Mouse (Mus musculus): ENCODE measurements around the gene Dis3l. TPM values are rescaled to one million over a fixed set of nuclear protein-coding genes. Genes with fewer than 3 reads are reported as not detected.
"Not testable (repeated sequence)": the region's sequence is repeated elsewhere in the genome, so short reads cannot be mapped to it uniquely, and the experiment has no call there.

Gene Dis3l
- total and polyA plus RNA-seq, 3 experiments, result 5.6 to 20.7 (median 18.9) TPM

DNA sequence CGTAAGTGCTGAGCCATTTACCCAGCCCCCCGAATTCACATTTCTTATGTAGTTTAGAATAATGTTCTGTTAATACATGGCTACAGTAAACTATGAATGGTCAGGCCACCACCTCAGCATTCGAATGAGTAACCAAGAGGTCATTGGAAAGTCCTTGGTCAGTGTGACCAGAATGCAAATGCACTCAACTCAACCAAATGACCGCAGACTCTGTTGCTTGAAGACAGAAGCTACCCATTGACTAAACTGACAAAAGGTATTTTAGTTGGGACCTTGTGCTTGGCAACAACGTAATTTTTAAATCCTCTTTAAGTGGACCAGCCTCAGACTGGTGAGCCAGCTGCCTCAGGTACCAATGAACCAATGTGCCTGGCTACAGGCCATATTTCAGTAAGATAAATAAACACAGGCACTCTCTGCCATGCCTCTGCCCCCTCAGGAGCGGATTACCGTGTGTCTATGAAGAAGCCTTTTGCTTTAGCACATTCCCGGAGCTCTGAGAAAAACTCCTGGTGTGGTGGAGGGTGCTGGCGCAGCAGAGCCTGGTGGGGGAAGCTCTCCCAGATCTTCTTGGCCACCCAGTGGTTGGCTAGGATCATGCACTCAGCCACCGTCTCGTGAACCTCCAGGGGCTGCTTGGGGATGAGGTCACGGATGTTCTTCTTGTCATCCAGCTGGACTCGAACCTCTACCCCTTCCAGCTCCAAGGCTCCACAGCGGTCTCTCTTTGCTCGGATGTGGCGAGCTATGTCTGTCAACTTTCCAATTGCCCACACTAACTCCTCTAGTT is 29.9 kb downstream of the Dis3l start:
- TF ChIP-seq GATA2 (IDR thresholded peaks at IDR 0.05; ENCODE audit: borderline replicate concordance, low read depth, low read length) (no peak), GATA1 (IDR thresholded peaks at IDR 0.05; ENCODE audit: borderline replicate concordance, low read length) (no peak), TAL1 (conservative IDR thresholded peaks at IDR 0.05; ENCODE audit: low read depth, low read length) (no peak)
- ATAC-seq (ENCODE audit: extremely low read depth, insufficient number of reproducible peaks, low FRiP score, poor library complexity, severe bottlenecking) (no peak), DNase-seq (ENCODE audit: low spot score) (no peak)
- H3K4me1 ChIP-seq (ENCODE audit: insufficient read depth, low read depth, low read length), result peaks cover 3% of the 10 kb centered on the region; the same call in 1 of the 2 replicates
- H3K4me3 ChIP-seq (ENCODE audit: low read depth, low read length), result no peak overlapping the region
- H3K9me3 ChIP-seq (replicated peaks), result no peaks in the 10 kb centered on the region
- no peaks in the 10 kb centered on the region for H3K27me3 ChIP-seq (ENCODE audit: insufficient read depth, low read length)
- H3K36me3 ChIP-seq (replicated peaks), result peaks cover 71% of the 10 kb centered on the region

DNA sequence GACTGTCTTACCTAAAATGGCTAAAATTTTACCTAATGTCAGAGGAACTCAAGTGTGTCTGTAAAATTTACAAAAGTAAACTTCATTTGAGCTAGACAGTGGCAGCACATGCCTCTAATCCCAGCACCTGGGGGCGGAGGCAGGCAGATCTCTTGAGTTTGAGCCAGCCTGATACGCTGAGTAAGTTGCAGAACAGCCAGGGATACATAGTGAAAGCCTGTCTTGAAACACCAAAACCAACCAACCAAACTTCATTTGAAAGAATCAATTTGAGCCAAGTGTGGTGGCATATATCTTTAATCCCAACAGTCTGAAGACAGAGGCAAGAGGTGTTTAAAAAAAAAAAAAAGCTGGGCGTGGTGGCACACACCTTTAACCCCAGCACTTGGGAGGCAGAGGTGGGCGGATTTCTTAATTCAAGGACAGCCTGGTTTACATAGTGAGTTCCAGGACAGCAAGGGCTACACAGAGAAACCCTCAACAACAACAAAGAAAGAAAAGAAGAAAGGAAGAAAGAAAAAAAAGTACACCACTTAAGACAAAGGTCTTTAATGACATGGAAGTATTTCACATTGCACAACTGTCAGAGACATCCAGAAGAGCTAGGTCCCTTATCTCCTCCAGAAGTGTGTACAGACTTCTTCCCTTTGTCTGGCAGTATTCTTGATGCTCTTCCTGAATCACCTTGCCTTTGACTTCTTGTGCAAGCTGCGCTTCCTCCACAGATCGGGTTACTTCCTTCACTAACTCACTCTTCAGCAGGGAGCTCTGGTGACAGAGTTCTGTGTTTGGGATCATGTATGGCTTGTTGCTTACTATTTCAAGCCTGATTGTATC is 34.4 kb downstream of the Dis3l start:
- Histone ChIP-seq H3K27me3 (ENCODE audit: insufficient read depth, low read length) (no peaks in the 10 kb centered on the region), H3K4me3 (ENCODE audit: low read depth, low read length) (no peak overlapping the region), H3K4me1 (ENCODE audit: insufficient read depth, low read depth, low read length) (peaks cover 3% of the 10 kb centered on the region; the same call in 1 of the 2 replicates), H3K9me3 (replicated peaks) (no peaks in the 10 kb centered on the region), H3K36me3 (replicated peaks) (peaks cover 76% of the 10 kb centered on the region)
- DNase-seq (ENCODE audit: low spot score), result no peak
- no peak for ATAC-seq (ENCODE audit: extremely low read depth, insufficient number of reproducible peaks, low FRiP score, poor library complexity, severe bottlenecking)
- no peak for TF ChIP-seq GATA1 (IDR thresholded peaks at IDR 0.05; ENCODE audit: borderline replicate concordance, low read length)
- no peak for TF ChIP-seq CTCF (IDR thresholded peaks at IDR 0.05; ENCODE audit: low read depth, low read length)
- TF ChIP-seq GATA2 (IDR thresholded peaks at IDR 0.05; ENCODE audit: borderline replicate concordance, low read depth, low read length), result no peak
- no peak for TF ChIP-seq TAL1 (conservative IDR thresholded peaks at IDR 0.05; ENCODE audit: low read depth, low read length)
- TF ChIP-seq POLR2AphosphoS5 (IDR thresholded peaks at IDR 0.05; ENCODE audit: insufficient replicate concordance, low read depth, low read length), result no peak

DNA sequence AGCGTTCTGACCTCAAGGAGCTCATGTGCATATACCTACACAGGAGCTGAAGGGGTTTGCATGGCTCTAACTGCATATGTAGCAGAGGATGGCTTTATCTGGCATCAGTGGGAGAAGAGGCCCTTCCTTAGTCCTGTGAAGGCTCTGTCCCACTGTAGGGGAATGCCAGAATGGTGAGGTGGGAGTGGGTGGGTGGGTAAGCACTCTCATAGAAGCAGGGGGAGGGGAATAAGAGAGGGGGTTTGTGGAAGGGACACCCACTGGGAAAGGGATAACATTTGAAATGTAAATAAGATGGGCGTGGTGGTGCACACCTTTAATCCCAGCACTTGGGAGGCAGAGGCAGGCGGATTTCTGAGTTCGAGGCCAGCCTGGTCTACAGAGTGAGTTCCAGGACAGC is 38.0 kb downstream of the Dis3l start:
- not testable (repeated sequence) for H3K27me3 ChIP-seq (ENCODE audit: insufficient read depth, low read length); ATAC-seq (ENCODE audit: extremely low read depth, insufficient number of reproducible peaks, low FRiP score, poor library complexity, severe bottlenecking)

DNA sequence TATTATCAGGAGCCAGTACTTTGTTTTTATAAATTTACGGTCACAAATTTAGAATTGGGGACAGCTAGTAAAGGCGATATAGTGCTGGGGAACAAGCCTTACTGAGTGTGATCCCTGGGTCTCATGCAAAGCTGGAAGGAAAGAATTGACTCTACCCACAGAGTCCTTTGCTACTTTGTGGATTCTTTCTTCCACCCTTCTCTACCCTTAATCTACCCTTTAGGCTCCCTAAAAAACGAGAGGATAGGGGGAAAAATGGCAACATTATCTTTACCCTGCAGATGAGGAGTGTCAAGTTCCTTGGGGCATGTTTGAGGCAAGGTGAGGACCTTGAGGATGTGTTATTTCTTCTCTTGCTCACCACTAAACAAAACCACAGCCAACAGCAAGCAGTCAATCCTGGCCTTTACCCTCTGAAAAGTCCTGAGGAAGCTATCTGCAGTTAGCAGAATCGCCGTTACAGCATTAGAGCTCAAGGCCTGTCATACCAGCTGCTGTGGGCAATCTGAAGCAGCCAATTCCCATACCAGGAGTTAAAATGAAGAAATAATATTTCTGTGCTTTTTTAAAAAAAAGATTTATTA is 58.6 kb downstream of the Dis3l start:
- H3K36me3 ChIP-seq (replicated peaks), result peaks cover 26% of the 10 kb centered on the region
- no peaks in the 10 kb centered on the region for H3K9me3 ChIP-seq (replicated peaks)
- DNase-seq (ENCODE audit: low spot score) (peak; percentile 21), ATAC-seq (ENCODE audit: extremely low read depth, insufficient number of reproducible peaks, low FRiP score, poor library complexity, severe bottlenecking) (no peak)
- TF ChIP-seq TAL1 (conservative IDR thresholded peaks at IDR 0.05; ENCODE audit: low read depth, low read length), result peak; percentile 28; the same call in 1 of the 2 replicates
- no peak for TF ChIP-seq POLR2AphosphoS5 (IDR thresholded peaks at IDR 0.05; ENCODE audit: insufficient replicate concordance, low read depth, low read length)
- no peak for TF ChIP-seq GATA1 (IDR thresholded peaks at IDR 0.05; ENCODE audit: borderline replicate concordance, low read length)
- no peak for TF ChIP-seq CTCF (IDR thresholded peaks at IDR 0.05; ENCODE audit: low read depth, low read length)
- TF ChIP-seq GATA2 (IDR thresholded peaks at IDR 0.05; ENCODE audit: borderline replicate concordance, low read depth, low read length), result no peak
- H3K4me3 ChIP-seq (ENCODE audit: low read depth, low read length), result peak overlapping the region; percentile 98
- H3K27me3 ChIP-seq (ENCODE audit: insufficient read depth, low read length), result no peaks in the 10 kb centered on the region
- peaks cover 24% of the 10 kb centered on the region for H3K4me1 ChIP-seq (ENCODE audit: insufficient read depth, low read depth, low read length)

More for the DNA sequence above, 38.0 kb downstream of the Dis3l start:
- peaks cover 84% of the 10 kb centered on the region for H3K36me3 ChIP-seq (replicated peaks)
- not testable (repeated sequence) for H3K9me3 ChIP-seq (replicated peaks); H3K4me1 ChIP-seq (ENCODE audit: insufficient read depth, low read depth, low read length); DNase-seq (ENCODE audit: low spot score); H3K4me3 ChIP-seq (ENCODE audit: low read depth, low read length)

- DNase-seq (ENCODE audit: low spot score) (no peak), ATAC-seq (ENCODE audit: extremely low read depth, insufficient number of reproducible peaks, low FRiP score, poor library complexity, severe bottlenecking) (no peak)
- H3K4me1 ChIP-seq (ENCODE audit: insufficient read depth, low read depth, low read length), result peaks cover 21% of the 10 kb centered on the region
- H3K36me3 ChIP-seq (replicated peaks), result peaks cover 20% of the 10 kb centered on the region
- TF ChIP-seq POLR2AphosphoS5 (IDR thresholded peaks at IDR 0.05; ENCODE audit: insufficient replicate concordance, low read depth, low read length), result no peak
- no peak for TF ChIP-seq TAL1 (conservative IDR thresholded peaks at IDR 0.05; ENCODE audit: low read depth, low read length)
- TF ChIP-seq GATA1 (IDR thresholded peaks at IDR 0.05; ENCODE audit: borderline replicate concordance, low read length), result no peak
- no peak for TF ChIP-seq CTCF (IDR thresholded peaks at IDR 0.05; ENCODE audit: low read depth, low read length)
- TF ChIP-seq GATA2 (IDR thresholded peaks at IDR 0.05; ENCODE audit: borderline replicate concordance, low read depth, low read length), result no peak
- H3K9me3 ChIP-seq (replicated peaks), result no peaks in the 10 kb centered on the region
- H3K27me3 ChIP-seq (ENCODE audit: insufficient read depth, low read length), result no peaks in the 10 kb centered on the region
- peak overlapping the region; percentile 98 for H3K4me3 ChIP-seq (ENCODE audit: low read depth, low read length)
These were observed 59.3 kb downstream of the Dis3l start for GRCm38 (mm10) chr9:64281781-64282178.

DNA sequence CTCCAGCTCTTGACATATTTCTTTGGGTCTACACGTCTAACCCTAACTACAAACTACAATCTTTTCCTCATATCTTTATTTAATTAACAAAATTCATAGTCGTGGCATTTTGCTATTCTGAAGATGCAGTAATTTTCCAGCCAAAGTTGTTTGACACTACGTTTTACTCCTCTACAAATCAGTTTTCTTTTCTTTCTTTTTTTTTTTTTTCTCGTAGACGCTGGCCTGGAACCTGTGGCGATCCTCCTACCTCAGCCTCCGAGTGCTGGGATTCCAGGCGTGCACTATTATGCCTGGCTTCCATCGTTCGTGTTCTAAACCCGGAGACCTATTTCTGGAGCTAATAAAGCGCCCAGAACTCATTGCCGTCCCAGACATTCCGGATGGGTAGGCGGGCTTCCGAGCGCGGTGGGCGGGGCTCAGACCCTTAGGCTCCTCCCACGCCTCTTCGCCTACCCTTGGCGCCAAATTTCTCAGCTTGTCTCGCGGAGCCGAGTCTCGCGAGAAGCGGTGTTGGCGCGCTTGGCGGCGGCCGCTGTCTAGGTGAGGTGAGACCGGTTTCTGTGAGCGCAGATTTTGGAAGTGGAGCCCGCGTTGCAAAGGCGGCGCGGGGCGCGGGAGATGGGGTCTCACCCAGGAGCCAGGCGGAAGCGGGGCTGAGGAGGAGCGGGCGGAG is 59.8 kb downstream of the Dis3l start, which contains the start of gene Tipin:
TSS of gene Tipin (plus strand) at position 477 of the 676 bp plus-strand sequence.
- no peak for TF ChIP-seq GATA2 (IDR thresholded peaks at IDR 0.05; ENCODE audit: borderline replicate concordance, low read depth, low read length)
- TF ChIP-seq POLR2AphosphoS5 (IDR thresholded peaks at IDR 0.05; ENCODE audit: insufficient replicate concordance, low read depth, low read length), result no peak
- no peak for TF ChIP-seq GATA1 (IDR thresholded peaks at IDR 0.05; ENCODE audit: borderline replicate concordance, low read length)
- TF ChIP-seq TAL1 (conservative IDR thresholded peaks at IDR 0.05; ENCODE audit: low read depth, low read length), result no peak
- no peak for TF ChIP-seq CTCF (IDR thresholded peaks at IDR 0.05; ENCODE audit: low read depth, low read length)
- Histone ChIP-seq H3K4me3 (ENCODE audit: low read depth, low read length) (peak within 1 kb of the TSS; percentile 98), H3K9me3 (replicated peaks) (no peaks in the 10 kb centered on the region), H3K36me3 (replicated peaks) (peaks cover 18% of the 10 kb centered on the region), H3K4me1 (ENCODE audit: insufficient read depth, low read depth, low read length) (peaks cover 21% of the 10 kb centered on the region), H3K27me3 (ENCODE audit: insufficient read depth, low read length) (no peaks in the 10 kb centered on the region)
- ATAC-seq (ENCODE audit: extremely low read depth, insufficient number of reproducible peaks, low FRiP score, poor library complexity, severe bottlenecking) (peak; percentile 80), DNase-seq (ENCODE audit: low spot score) (peak; percentile 74)
